Mouse (Mus musculus): Measurements from ENCODE around the gene Eif5b. TPM values are rescaled to one million over a fixed set of nuclear protein-coding genes. Genes with fewer than 3 reads are reported as not detected.
A peak's percentile ranks its signal among the peaks of the same experiment; 100 is the strongest.
"Not testable (repeated sequence)": the region's sequence is repeated elsewhere in the genome, so short reads cannot be mapped to it uniquely, and the experiment has no call there.

The Eif5b gene
- total RNA-seq (2021), result 10 to 100 TPM; 34.8 to 44.9 TPM

DNA sequence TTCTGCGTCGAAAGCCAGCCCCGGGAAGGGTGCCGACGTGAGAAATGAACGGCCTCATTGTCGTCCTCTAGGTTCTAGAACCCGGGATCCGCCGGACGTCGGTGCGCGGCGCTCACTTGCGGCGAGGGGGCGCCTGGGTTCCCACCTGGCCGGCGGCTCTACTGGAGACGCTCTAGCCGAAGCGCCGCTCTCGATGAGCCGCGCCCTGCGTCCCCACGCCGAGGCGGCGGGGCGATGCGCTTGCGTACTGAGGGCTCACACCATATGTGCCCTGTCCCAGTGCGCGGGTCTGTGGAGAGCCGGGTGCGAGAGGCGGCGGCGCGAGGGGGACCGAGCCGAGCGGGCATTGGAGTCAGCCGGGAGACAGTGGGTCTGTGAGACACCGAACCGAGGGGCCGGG, at the start of gene Eif5b, which contains the start of gene Txndc9:
Gene Eif5b, plus strand, starts transcription at position 144 of the 400 bp plus-strand sequence.
Gene Txndc9, minus strand, starts transcription at position 27 of the 400 bp plus-strand sequence.
- peak; percentile 92 to 97 for DNase-seq (ENCODE audit: extremely low spot score in 1 of 2, low spot score in 2 of 2)
- intact Hi-C loops (cut with DNase I), result loop anchor here (2.0 kb wide), 1 partner anchor 107 kb away; the partner anchor contains the start of genes Mitd1 and Mrpl30

DNA sequence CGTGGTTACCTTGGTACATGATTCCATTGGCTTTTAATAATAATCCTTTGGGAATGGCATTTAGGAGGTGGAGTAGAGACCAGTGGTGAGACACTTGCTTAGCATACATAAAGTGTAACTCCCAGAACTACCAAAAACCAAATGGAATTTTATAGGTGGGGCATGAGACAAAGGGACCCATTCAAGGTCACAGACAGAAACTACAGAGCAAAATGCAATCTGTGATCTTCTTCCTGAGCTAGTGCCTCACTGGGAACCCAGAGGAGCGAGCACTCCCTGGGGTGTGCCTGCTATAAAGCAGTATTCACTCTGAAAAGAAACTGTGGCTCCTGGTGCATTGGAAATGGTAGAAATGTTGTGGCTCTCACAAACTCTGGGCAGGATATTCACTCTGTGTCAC, 48.9 kb upstream of the Eif5b start:
- DNase-seq (ENCODE audit: extremely low spot score in 1 of 2, low spot score in 2 of 2), result no peak
- intact Hi-C loops (cut with DNase I), result no loop called here

DNA sequence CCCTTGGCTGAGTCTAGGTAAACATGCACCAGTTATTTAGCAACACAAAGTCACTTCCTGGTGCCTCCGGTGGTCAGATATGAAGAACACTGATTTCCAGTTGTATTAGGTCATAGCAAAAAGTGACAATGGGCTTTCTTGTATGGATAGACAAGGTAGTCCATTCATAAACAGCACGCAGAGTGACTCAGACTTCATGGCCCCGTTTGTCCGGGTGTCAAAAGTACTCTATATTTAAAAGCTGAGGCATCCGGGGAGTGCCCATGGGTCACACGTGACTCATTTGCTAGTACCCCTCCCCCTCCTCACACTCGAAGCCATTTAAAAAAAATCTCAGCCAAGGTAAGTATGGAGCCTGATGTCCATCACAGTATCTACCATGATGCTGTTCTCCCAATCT, 43.0 kb upstream of the Eif5b start:
- intact Hi-C loops (cut with DNase I), result no loop called here

DNA sequence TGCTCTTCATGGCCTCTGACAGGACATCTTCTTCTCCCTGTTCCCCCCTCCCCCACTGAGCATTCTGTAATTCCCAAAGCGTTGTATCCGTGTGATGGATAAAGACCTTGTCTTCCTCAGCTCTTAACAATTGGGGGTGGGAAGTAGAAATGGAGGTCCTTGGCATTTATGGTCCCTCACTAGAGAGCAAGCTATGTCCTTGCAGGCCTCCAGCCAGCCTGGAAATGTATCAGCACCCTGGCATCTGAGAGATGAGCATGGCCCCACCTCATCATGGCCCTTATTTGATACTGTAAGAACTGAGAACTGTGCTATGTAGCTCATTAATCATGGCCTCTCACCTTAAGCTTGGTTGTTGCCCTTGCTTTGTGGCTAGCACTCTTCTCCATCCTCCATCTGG, 42.6 kb upstream of the Eif5b start:
- no peak for DNase-seq (ENCODE audit: extremely low spot score in 1 of 2, low spot score in 2 of 2)
- intact Hi-C loops (cut with DNase I), result no loop called here

More for the DNA sequence above, 43.0 kb upstream of the Eif5b start:
- no peak for DNase-seq (ENCODE audit: extremely low spot score in 1 of 2, low spot score in 2 of 2)

DNA sequence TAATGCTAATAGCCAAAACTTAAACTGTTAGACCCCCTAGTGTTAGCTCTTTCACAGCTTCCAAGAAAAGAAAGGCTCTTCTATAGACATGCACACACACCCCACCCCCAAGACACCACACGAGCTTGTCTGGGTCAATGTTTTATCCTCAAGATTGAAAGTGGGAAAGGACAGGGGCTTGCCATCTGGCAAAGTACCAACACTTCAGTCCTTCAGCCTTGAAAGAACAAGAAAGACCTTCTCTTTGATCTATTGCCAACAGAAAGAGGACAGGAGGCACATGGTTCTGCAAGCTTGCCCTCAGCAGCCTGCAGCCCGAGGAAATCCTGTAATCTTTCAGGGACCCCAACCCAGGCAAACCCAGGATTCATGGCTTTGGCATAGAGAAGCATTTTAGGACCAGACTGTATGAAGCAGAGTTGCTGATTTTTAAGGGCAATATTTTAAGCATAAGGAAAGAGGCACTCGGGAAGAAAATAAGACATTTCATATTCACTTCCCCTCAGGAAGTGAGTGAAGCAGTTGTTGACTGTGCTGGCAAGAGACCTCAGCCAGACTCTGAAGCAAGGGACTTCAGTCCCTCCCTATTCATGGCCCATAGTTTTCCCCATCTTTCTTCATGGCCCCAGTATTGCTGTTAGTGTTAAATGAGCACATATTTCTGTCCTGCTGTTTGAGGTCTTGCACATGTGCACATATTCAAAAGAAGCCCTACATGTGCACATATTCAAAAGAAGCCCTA, 40.9 kb upstream of the Eif5b start:
- intact Hi-C loops (cut with DNase I), result no loop called here
- peak; percentile 51 to 57 for DNase-seq (ENCODE audit: extremely low spot score in 1 of 2, low spot score in 2 of 2)

DNA sequence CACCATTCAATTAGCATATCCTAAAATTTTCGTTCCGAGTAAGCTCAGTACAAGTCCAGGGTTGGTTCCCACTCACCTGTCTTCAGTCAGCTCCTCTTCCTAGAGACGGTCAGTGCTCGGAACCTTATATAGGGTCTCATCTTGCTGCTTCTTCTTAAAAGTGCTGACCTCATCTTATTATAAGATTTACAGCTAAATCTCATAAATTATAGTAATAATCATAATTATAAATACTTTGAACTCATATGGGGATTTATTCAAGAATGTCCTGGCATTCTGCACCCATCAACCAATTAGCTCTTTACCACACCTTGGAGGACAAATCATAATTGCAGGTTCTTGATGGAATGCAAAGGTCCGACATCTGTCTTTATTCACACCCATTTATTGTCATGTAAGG, 40.2 kb upstream of the Eif5b start, which contains the start of gene Lyg1:
Gene Lyg1, minus strand, starts transcription at position 101 of the 400 bp plus-strand sequence.
- DNase-seq (ENCODE audit: extremely low spot score in 1 of 2, low spot score in 2 of 2), result no peak
- intact Hi-C loops (cut with DNase I), result no loop called here

DNA sequence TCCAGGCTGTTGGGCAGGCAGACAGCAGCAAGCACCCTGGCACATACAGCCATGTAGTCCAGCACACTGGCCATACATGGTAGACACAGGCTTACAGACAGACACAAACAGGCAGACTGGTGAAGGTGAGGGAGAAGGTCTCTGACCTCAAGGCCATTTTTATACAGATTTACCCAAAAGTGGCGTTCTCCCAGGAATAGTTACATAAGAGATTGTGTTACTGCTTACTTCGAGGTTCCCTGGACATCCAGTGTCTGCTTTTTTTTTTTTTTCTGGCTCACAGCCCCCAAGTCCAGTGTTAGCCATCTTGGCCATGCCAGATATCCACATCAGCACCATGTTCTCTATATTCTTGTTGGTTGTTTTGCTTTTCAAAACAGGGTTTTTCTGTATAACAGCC, 39.3 kb upstream of the Eif5b start:
- DNase-seq (ENCODE audit: extremely low spot score in 1 of 2, low spot score in 2 of 2), result no peak
- intact Hi-C loops (cut with DNase I), result no loop called here

DNA sequence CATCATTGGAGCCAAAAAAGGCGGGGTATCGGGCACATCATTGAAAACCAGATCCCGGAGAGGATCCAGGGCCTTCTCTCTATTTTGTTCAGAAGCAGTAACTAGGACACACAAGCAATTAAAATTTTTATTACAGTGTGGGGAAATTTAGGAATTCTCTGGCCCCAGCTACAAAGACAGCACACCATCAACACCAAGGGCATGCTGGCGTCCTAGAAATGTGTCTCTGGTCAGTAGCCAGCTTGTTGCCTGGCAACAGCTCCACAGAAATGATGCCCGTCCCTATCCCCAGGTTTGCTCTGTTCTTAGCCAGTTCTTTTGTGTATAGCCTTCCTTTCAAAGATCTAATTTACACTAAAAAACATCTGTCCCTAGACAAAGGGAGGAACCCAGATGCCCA, 38.3 kb upstream of the Eif5b start:
- DNase-seq (ENCODE audit: extremely low spot score in 1 of 2, low spot score in 2 of 2), result peak; percentile 27 to 34
- intact Hi-C loops (cut with DNase I), result no loop called here

DNA sequence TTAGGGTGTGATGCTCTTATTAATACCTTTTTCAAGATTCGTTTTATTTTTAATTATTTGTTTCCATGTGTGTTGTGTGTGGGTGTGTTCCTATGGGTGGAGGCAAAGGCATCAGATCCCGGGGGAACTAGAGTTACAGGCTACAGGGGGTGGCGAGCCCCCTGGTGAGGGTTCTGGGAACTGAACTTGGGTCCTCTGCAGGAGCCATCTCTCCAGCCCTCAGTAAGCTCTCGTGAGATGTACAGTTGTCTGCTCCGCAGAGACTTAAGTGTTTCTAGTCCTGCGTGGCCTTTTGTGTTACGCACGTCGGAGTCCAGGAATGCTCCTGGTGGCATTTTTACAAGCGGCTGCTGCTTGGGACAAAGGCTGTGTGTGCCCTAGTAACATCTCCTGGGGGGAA, 32.2 kb upstream of the Eif5b start:
- intact Hi-C loops (cut with DNase I), result no loop called here
- DNase-seq (ENCODE audit: extremely low spot score in 1 of 2, low spot score in 2 of 2), result no peak

DNA sequence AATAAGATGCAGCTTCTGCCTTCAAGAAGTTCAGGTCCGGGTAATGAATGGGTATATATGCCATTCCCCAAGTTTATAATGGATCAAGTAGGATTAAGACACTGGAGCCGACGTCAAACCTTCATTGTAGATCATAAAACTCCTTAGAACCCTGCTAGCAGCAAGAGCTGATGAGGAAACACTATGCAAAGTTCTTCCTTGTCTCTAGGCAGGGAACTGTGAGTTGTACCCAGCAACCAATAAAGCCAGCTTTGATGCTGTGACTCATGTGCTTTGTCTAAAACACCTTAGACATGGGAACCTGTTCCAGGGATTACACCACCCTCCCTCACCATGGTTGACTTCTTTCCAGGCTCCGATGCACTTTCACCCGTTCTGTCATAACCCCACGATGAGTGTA, 29.1 kb upstream of the Eif5b start:
- intact Hi-C loops (cut with DNase I), result no loop called here
- DNase-seq (ENCODE audit: extremely low spot score in 1 of 2, low spot score in 2 of 2), result no peak

DNA sequence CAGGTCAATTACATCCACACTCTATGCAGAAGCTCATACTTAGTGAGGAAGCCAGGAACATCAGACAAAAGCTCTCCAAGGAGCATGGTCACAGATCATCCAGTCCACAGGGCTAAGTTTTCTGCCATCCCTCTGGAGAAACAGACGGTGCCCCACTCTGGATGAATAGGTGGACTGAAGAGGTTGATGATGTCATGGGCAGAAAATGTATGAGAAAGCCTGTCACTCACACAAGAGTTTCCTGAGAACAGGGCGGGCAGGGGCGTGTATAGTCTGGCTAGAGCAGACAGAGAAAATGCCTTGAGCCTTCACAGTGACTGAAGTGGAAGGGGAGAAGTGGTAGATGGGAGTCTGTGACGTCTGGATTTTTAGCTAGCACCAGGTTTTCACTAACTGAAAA, 26.3 kb upstream of the Eif5b start:
- DNase-seq (ENCODE audit: extremely low spot score in 1 of 2, low spot score in 2 of 2), result no peak
- intact Hi-C loops (cut with DNase I), result loop anchor here (10.0 kb wide), 1 partner anchor 47 kb away; no protein-coding TSS in a partner anchor

DNA sequence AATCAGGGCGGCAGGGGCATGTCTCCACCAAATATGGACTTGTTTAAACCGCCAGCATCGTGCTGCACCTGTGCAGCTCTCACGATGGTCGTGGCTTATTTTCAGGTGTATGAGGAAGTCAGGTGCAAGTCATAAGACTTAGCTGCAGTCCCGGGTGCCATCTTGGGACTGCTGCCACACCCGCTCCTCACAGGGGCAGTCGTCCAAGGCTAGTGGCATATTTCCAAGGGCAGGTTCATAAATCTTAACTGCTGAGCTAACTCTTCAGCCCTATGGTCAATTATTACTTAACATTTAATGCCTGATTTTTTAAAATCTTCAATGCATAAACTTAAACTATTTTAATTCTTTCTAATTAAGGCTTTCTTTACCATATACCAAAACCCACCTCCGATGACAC, 21.1 kb upstream of the Eif5b start:
- not testable (repeated sequence) for DNase-seq (ENCODE audit: extremely low spot score in 1 of 2, low spot score in 2 of 2)
- intact Hi-C loops (cut with DNase I), result loop anchor here (10.0 kb wide), 1 partner anchor 52 kb away; no protein-coding TSS in a partner anchor

DNA sequence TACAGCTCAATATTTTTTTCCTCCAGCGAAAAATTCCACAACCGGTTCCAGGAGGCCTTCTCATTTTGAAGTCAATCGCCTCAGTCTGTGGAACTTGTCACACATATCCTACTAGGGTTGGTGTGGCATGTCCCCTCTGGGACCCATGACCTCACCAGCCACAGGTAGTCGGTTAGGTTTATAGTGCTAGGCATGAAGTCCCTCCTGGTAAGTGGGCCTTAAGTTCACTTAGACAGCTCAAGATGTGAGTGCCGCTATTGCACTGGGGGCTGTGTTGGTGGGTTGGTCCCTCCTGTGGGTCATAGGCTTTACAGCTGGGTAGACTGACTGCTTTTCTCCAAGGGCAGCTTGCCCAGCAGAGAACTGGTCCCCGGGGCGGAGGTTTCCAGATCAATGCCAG, 20.5 kb upstream of the Eif5b start:
- intact Hi-C loops (cut with DNase I), result loop anchor here (10.0 kb wide), 1 partner anchor 53 kb away; no protein-coding TSS in a partner anchor
- no peak for DNase-seq (ENCODE audit: extremely low spot score in 1 of 2, low spot score in 2 of 2)

DNA sequence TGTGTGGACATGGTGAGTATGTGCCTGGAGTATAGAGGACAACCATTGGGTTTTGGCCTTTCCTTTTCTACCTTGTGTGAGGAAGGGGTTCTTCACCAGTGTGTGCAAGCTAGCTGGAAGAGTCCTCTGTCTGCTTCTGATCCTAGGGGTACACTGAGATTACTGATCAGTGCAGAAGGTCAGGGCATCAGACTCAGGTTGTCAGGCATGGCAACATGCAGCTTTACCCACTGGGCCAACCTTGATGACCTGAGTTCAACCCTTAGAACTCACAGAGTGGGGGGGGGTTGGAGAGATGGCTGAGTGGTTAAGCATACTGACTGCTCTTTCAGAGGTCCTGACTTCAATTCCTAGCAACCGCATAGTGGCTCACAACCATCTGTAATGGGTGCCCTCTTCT, 13.5 kb upstream of the Eif5b start:
- no peak for DNase-seq (ENCODE audit: extremely low spot score in 1 of 2, low spot score in 2 of 2)
- intact Hi-C loops (cut with DNase I), result no loop called here

DNA sequence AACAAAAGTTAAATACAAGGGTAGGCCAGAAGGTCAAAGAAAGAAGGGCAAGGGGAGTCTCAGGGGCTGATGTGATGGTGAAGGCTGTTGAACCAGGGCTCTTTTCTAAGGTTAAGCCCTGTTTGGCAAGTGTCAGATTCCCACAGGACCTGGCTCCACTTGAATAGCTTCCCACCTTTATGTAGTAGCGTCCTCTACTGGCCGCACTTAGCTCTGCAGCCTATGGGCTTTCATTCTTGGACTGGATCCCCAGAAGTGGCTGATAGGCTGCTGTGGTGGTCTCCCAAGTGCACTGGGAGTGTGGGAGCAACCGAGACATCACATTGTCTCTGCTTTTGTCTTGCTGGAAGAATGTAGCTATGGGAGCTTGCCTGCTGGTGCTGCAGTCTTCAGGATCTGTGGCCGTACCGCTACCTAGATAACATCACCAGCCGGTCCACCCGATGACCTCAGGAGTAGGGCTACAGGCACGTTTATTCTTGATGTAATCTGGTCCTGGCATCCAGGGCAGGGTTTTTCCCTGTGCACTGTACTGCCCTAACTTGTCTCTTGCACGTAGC, 12.0 kb upstream of the Eif5b start:
- intact Hi-C loops (cut with DNase I), result loop anchor here (1.0 kb wide), 1 partner anchor 83 kb away; no protein-coding TSS in a partner anchor
- DNase-seq (ENCODE audit: extremely low spot score in 1 of 2, low spot score in 2 of 2), result peak; percentile 34 to 51

DNA sequence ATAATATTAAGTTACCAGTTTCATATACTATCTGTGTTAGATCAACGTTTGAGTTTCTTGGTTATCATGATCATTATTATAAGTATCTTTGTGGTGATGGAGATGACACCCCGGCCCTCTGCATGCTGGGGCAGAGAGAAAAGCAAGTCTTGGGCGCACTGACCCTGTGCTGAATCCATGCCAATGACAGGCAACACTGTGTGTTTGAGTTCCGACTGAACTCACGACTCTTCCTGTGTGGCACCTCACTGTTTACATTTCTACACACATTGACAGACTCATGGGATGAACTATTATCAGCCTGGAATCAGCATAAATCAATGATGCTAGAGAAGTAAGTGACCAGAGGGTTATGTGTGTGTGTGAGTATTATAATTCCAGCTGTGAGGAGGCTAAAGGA, 10.0 kb upstream of the Eif5b start:
- intact Hi-C loops (cut with DNase I), result no loop called here

DNA sequence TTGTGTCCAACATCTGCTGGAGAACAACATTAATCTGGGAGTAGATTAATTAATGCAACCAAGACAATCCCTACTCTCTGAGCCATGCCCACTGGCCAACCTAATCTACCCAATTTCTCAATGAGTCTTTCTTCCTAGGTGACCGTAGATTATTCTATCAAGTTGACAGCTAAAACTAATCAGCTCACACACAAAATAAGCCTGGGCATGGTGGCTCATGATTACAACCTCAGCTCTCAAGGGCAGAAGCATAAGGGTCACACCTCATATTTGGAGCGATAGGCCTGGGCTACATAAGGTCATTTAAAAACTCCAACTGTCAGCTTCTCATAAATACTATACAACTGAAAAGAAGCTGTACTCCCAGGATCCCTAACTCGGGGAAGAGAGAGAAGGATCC, 1.6 kb upstream of the Eif5b start:
- intact Hi-C loops (cut with DNase I), result loop anchor here (2.0 kb wide), 1 partner anchor 105 kb away; the partner anchor contains the start of genes Mitd1 and Mrpl30

More for the DNA sequence above, 10.0 kb upstream of the Eif5b start:
- DNase-seq (ENCODE audit: extremely low spot score in 1 of 2, low spot score in 2 of 2), result no peak

DNA sequence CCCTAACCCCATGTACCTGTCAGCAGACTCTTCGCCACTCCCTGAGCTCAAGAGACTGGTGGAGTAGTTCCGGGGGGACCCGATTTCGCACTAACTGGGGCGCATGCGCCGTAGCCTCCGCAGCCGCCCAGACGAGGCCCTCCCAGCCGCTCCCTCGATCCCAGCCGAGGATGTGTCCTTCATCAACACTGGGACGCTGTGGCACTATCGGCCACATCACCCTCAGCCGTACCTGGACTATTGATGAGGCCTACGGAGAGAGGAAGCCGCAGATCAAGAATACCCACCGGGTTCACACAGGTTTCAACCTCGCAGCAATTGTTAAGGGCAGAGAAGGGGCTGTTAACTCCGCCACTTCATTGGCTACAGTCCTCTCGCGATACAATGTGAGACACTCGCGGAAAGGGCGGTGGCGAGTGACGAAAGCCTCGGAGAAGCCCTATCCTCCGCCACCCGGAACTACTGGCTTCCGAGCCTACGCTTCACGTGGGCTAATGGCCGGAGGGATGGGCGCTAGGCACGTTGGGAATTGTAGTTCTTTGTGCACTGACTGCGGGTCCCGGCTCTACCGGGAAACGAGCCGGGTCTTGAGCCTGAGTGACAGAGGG, 829 bp upstream of the Eif5b start:
- intact Hi-C loops (cut with DNase I), result loop anchor here (2.0 kb wide), 1 partner anchor 106 kb away; the partner anchor contains the start of genes Mitd1 and Mrpl30
- peak; percentile 98 to 99 for DNase-seq (ENCODE audit: extremely low spot score in 1 of 2, low spot score in 2 of 2)

More for the DNA sequence above, 1.6 kb upstream of the Eif5b start:
- no peak for DNase-seq (ENCODE audit: extremely low spot score in 1 of 2, low spot score in 2 of 2)

DNA sequence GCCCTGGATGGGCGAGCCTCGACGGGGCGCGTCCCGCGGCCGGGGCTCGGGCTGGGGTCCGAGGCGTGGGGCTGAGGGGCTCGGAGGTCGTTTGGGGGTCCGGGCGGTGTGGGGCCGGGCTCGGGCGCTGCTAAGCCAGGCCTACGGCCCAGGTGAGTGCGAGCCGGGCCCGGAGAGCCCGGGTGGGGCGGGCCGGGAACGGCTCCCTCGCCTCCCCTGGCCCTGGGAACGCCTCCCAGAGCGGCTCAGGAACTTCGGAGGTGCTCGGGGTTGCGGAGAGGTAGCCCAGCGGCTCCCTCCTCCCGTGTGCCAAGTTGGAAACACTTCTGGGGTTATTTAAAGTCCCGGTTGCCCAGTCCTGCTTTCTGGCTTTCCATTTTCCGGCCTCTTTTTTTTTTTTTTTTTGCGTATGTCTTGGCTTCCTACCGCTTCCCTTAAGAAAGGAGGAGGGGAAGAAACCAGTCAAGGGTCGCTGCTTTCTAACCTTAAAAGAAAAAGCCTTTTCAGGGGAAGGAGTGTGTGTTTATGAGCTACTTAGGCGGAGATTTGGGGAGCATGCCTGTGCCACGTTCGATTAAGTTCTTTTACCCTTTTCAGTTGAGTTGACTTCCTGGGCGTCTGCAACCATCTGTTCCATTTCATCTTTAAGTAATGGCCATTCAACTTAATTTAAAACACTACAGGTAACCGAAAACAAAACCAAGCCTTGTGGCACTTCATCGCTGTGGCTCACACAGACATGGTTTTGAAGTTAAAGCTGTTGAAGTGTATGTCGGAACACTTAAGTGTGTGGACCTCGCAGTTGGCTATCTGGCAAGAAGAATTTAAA, 775 bp downstream of the Eif5b start:
- intact Hi-C loops (cut with DNase I), result no loop called here
- DNase-seq (ENCODE audit: extremely low spot score in 1 of 2, low spot score in 2 of 2), result no peak
